Mouse (Mus musculus): ENCODE measurements at regions not wholly inside any gene's neighbourhood (a gene's known extent, or its start where the extent isn't known, plus 50 kb on each side); places are given as distances from the start of the nearest gene placed in this dataset.

DNA sequence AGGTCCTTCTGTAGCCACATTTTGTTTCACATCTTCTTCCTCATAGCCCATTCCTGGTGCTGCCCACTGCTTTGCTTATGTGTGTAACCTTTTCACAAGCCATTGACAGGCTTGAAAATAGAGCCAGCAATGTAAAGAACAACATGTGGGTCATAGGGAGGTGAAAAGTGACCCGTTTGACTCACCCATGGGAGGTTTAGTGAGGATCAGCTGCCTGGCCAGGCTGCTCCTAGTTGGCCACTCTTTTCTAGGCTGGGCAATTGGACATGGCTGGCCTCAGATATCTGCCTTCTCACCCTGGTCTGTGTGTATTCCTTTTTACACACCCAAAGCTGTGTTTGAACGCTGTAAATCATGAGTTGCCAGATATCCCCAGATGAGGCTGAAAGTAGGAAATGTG, 208.8 kb upstream of the Dusp10 start:
- no peak for TF ChIP-seq CTCF (IDR thresholded peaks at IDR 0.05; ENCODE audit: extremely low read depth, insufficient read length, insufficient replicate concordance, low read depth, low read length)
- TF ChIP-seq POLR2A (IDR thresholded peaks at IDR 0.05; ENCODE audit: low read depth, low read length), result no peak
